Mouse (Mus musculus): Measurements from ENCODE around the gene Fmo3. TPM values are rescaled to one million over a fixed set of nuclear protein-coding genes. Genes with fewer than 3 reads are reported as not detected.

Gene Fmo3
- 441 TPM for polyA plus RNA-seq (2014; fragmentation: Illumina TruSeq; extraction: RNeasy Lipid Tissue Mini Kit (QIAGEN cat#74804); ENCODE audit: low read depth, low replicate concordance)

DNA sequence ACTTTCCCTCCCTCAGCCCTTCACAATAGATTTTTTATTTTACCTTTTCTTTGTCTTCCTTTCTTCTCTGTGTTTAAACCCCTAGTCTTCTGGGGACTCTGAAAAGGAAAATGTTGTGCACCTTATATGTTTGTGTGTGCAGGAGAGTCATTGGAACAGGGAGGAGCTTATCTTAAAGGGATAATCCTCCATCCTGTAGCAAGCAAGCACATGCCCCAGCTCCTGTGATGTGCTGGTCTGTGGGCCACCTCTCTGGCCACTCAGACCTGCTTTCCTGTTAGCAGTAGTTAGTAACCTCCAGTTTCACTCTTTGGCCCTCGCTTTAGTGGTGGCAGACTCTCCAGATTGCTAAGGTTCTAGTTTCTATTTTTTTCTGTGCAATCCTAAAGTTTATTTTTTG is at the start of gene Fmo3:
Gene Fmo3 (minus strand): TSS at position 101 of the 400 bp plus-strand sequence.

GRCm38 (mm10) chr1:162937415-162937814 is 46.9 kb downstream of the Fmo3 start, which contains the start of gene Fmo6:
Gene Fmo6 (minus strand): TSS chr1:162937515.

Other genes with a start within 250 kb of the Fmo3 start
- gene Prrc2c, start 244.0 kb downstream of the Fmo3 start, polyA plus RNA-seq (2014; fragmentation: Illumina TruSeq; extraction: RNeasy Lipid Tissue Mini Kit (QIAGEN cat#74804); ENCODE audit: low read depth, low replicate concordance), result 17.9 TPM
- gene Fmo4, start 170.6 kb downstream of the Fmo3 start, polyA plus RNA-seq (2014; fragmentation: Illumina TruSeq; extraction: RNeasy Lipid Tissue Mini Kit (QIAGEN cat#74804); ENCODE audit: low read depth, low replicate concordance), result 20.1 TPM
- 809 TPM for gene Fmo1, start 117.9 kb downstream of the Fmo3 start, polyA plus RNA-seq (2014; fragmentation: Illumina TruSeq; extraction: RNeasy Lipid Tissue Mini Kit (QIAGEN cat#74804); ENCODE audit: low read depth, low replicate concordance)
- 43.5 TPM for gene Fmo2, start 85.8 kb downstream of the Fmo3 start, polyA plus RNA-seq (2014; fragmentation: Illumina TruSeq; extraction: RNeasy Lipid Tissue Mini Kit (QIAGEN cat#74804); ENCODE audit: low read depth, low replicate concordance)
- gene Fmo6, start 47.0 kb downstream of the Fmo3 start, polyA plus RNA-seq (2014; fragmentation: Illumina TruSeq; extraction: RNeasy Lipid Tissue Mini Kit (QIAGEN cat#74804); ENCODE audit: low read depth, low replicate concordance), result not detected
- not detected for gene Mroh9, start 101.1 kb upstream of the Fmo3 start, polyA plus RNA-seq (2014; fragmentation: Illumina TruSeq; extraction: RNeasy Lipid Tissue Mini Kit (QIAGEN cat#74804); ENCODE audit: low read depth, low replicate concordance)

Data from liver, adult 10 weeks (tissue).